Mouse (Mus musculus) cerebellum, postnatal 14 days (tissue): Measurements from ENCODE around the gene Rpp25l.
A peak's percentile ranks its signal among the peaks of the same experiment; 100 is the strongest.
"Not testable (repeated sequence)": the region's sequence is repeated elsewhere in the genome, so short reads cannot be mapped to it uniquely, and the experiment has no call there.

Source experiments
- DNase-seq, 2 experiments: peaks; one replicate each; pipeline ENCODE4 v3.0.0; 2021; ENCODE audit warnings: mixed read lengths in 2 of 2

Gene Rpp25l

GRCm38 (mm10) chr4:41731052-41731765 is 17.9 kb upstream of the Rpp25l start, which contains the start of gene Arid3c:
Gene Arid3c (minus strand): TSS chr4:41731142.
- DNase-seq = no peak

GRCm38 (mm10) chr4:41726826-41727621 is 13.7 kb upstream of the Rpp25l start:
- DNase-seq = no peak

GRCm38 (mm10) chr4:41722918-41723351 is 9.6 kb upstream of the Rpp25l start, which contains the start of gene Dctn3:
Gene Dctn3 (minus strand): TSS chr4:41723170.
- peak; percentile 87 to 91 for DNase-seq

GRCm38 (mm10) chr4:41716834-41717233 is 3.5 kb upstream of the Rpp25l start:
- DNase-seq = no peak

GRCm38 (mm10) chr4:41715596-41715995 is 2.3 kb upstream of the Rpp25l start:
- peak; percentile 80 to 81 for DNase-seq

GRCm38 (mm10) chr4:41715082-41715481 is 1.7 kb upstream of the Rpp25l start:
- peak in 1 of 2 experiments; percentile 37 for DNase-seq

GRCm38 (mm10) chr4:41714276-41714675 is 942 bp upstream of the Rpp25l start:
- peak; percentile 87 to 88 for DNase-seq

- DNase-seq = peak in 1 of 2 experiments; percentile 44
These were observed 725 bp downstream of the Rpp25l start for GRCm38 (mm10) chr4:41712421-41713196.

- peak in 1 of 2 experiments; percentile 50 for DNase-seq
These were observed 1.5 kb downstream of the Rpp25l start for GRCm38 (mm10) chr4:41711705-41712375.

GRCm38 (mm10) chr4:41710229-41710628 is 3.1 kb downstream of the Rpp25l start:
- no peak for DNase-seq

- DNase-seq = peak; percentile 67 to 82
These were observed 5.1 kb downstream of the Rpp25l start for GRCm38 (mm10) chr4:41708192-41708745.

- peak; percentile 83 to 87 for DNase-seq
These were observed 6.3 kb downstream of the Rpp25l start for GRCm38 (mm10) chr4:41707011-41707535.

GRCm38 (mm10) chr4:41705922-41706754 is 7.2 kb downstream of the Rpp25l start:
- DNase-seq = peak in 1 of 2 experiments; percentile 75

GRCm38 (mm10) chr4:41704651-41705050 is 8.7 kb downstream of the Rpp25l start:
- DNase-seq = no peak

GRCm38 (mm10) chr4:41702226-41702625 is 11.1 kb downstream of the Rpp25l start:
- not testable (repeated sequence) for DNase-seq

- DNase-seq = not testable (repeated sequence)
These were observed 13.1 kb downstream of the Rpp25l start for GRCm38 (mm10) chr4:41700224-41700623.

GRCm38 (mm10) chr4:41699783-41700182 is 13.6 kb downstream of the Rpp25l start, which contains the start of gene Il11ra1:
Gene Il11ra1 (plus strand): TSS chr4:41699989.
- DNase-seq = not testable (repeated sequence)

- DNase-seq = peak; percentile 70 to 75
These were observed 14.8 kb downstream of the Rpp25l start for GRCm38 (mm10) chr4:41698421-41699016.

- peak; percentile 94 to 95 for DNase-seq
These were observed 16.1 kb downstream of the Rpp25l start, which contains the start of gene Cntfr for GRCm38 (mm10) chr4:41696930-41697841. Gene Cntfr (minus strand): TSS chr4:41697089.
